Comparison of ENCODE assay signal across 19 mouse cellular contexts in genomic region chr1:131438556-131438955, GRCm38 (mm10).
DNase-seq lines count a peak whose midpoint lies in the region; ATAC-seq lines count a peak whose summit lies in the region.
"Had no signal": no experiment of that assay in that cellular context is flagged by ENCODE, and none has a peak within 500 bp of the region (broad histone marks: within the 10 kb centered on the region; RNA-seq: fewer than 3 reads in every experiment).

No protein-coding gene starts in this region.

- no peaks in the 10 kb centered on the region for H3K9me3 ChIP-seq in hindbrain, embryonic 12.5 days (replicated peaks)
- H3K9me3 ChIP-seq in hindbrain, embryonic 13.5 days: no peaks in the 10 kb centered on the region
- H3K9me3 ChIP-seq: heart, embryonic 15.5 days; neural tube, embryonic 12.5 days; stomach, embryonic 15.5 days had no signal

- 89% methylated on average over 11 of the region's 11 CpGs for WGBS in hindbrain, embryonic 12.5 days
- WGBS in hindbrain, embryonic 13.5 days: 92% methylated on average over 11 of the region's 11 CpGs

- ATAC-seq in hindbrain, embryonic 12.5 days (ENCODE audit: low FRiP score): no peak
- ATAC-seq in hindbrain, embryonic 13.5 days (ENCODE audit: low FRiP score): no peak
- no peak for ATAC-seq in monocyte, adult 5-6 weeks (replicated peaks; ENCODE audit: insufficient number of reproducible peaks, low FRiP score, low TSS enrichment, poor library complexity, severe bottlenecking)
- ATAC-seq in common myeloid progenitor, adult 5-6 weeks (replicated peaks; ENCODE audit: low read depth, poor library complexity, severe bottlenecking): peak; percentile 77
- ATAC-seq: intestine, embryonic 16.5 days; midbrain, embryonic 16.5 days had no signal

- H3K9ac ChIP-seq in hindbrain, embryonic 12.5 days: no peak overlapping the region
- H3K9ac ChIP-seq in hindbrain, embryonic 13.5 days: no peak overlapping the region
- H3K9ac ChIP-seq: heart, embryonic 15.5 days; hindbrain, embryonic 14.5 days; liver, embryonic 14.5 days; neural tube, embryonic 12.5 days; stomach, embryonic 15.5 days had no signal

- H3K27ac ChIP-seq in hindbrain, embryonic 12.5 days: peak overlapping the region; percentile 23; the same call in 1 of the 2 replicates
- no peak overlapping the region for H3K27ac ChIP-seq in hindbrain, embryonic 13.5 days
- H3K27ac ChIP-seq: heart, embryonic 15.5 days; hindbrain, embryonic 14.5 days; kidney, postnatal 0 days; liver, embryonic 14.5 days; neural tube, embryonic 12.5 days; stomach, embryonic 15.5 days had no signal

- no peaks in the 10 kb centered on the region for H3K27me3 ChIP-seq in hindbrain, embryonic 12.5 days
- H3K27me3 ChIP-seq in hindbrain, embryonic 13.5 days: no peaks in the 10 kb centered on the region
- H3K27me3 ChIP-seq in splenic B cell, adult 2 months (ENCODE audit: control insufficient read depth, insufficient read depth, low read length, poor library complexity, severe bottlenecking): no peaks in the 10 kb centered on the region
- H3K27me3 ChIP-seq: heart, embryonic 15.5 days; neural tube, embryonic 12.5 days; stomach, embryonic 15.5 days had no signal

- H3K4me3 ChIP-seq in hindbrain, embryonic 12.5 days: no peak overlapping the region
- no peak overlapping the region for H3K4me3 ChIP-seq in hindbrain, embryonic 13.5 days
- H3K4me3 ChIP-seq: erythroblast, embryonic 14.5 days; heart, embryonic 15.5 days; neural tube, embryonic 12.5 days; stomach, embryonic 15.5 days had no signal

- no peak overlapping the region for H3K4me2 ChIP-seq in hindbrain, embryonic 12.5 days (replicated peaks)
- H3K4me2 ChIP-seq in hindbrain, embryonic 13.5 days: no peak overlapping the region
- H3K4me2 ChIP-seq: heart, embryonic 15.5 days; hindbrain, embryonic 14.5 days; neural tube, embryonic 12.5 days; stomach, embryonic 15.5 days had no signal

- 0 out of 2 replicates have a peak, but pooled peaks cover 3% of the 10 kb centered on the region for H3K4me1 ChIP-seq in hindbrain, embryonic 12.5 days
- H3K4me1 ChIP-seq in hindbrain, embryonic 13.5 days (replicated peaks): 0 out of 2 replicates have a peak, but pooled peaks cover 13% of the 10 kb centered on the region
- H3K4me1 ChIP-seq: neural tube, embryonic 12.5 days; stomach, embryonic 15.5 days had no signal

- peak; percentile 17 to 21 for DNase-seq in monocyte, adult 2 months (ENCODE audit: low read depth in 1 of 2, low spot score in 2 of 2)
- DNase-seq in splenic B cell, adult 2 months (ENCODE audit: low read depth, low spot score): peak; percentile 13
- DNase-seq in cerebellum, adult 11-12 months: no peak
- DNase-seq: adrenal gland, postnatal 25 days; lung, postnatal 36 days; right cerebral cortex, postnatal 4 days had no signal

- no peaks in the 10 kb centered on the region for H3K36me3 ChIP-seq in hindbrain, embryonic 12.5 days
- no peaks in the 10 kb centered on the region for H3K36me3 ChIP-seq in hindbrain, embryonic 13.5 days
- H3K36me3 ChIP-seq in splenic B cell, adult 2 months (ENCODE audit: control insufficient read depth, insufficient read depth, low read length, poor library complexity, severe bottlenecking): no peaks in the 10 kb centered on the region
- H3K36me3 ChIP-seq: heart, embryonic 15.5 days; neural tube, embryonic 12.5 days; stomach, embryonic 15.5 days had no signal
